Mouse (Mus musculus): ENCODE measurements around the gene Gm28635. TPM values are rescaled to one million over a fixed set of nuclear protein-coding genes. Genes with fewer than 3 reads are reported as not detected.
A peak's percentile ranks its signal among the peaks of the same experiment; 100 is the strongest.

Gm28635 gene
- total RNA-seq, 2 experiments from 2014 or later, result 3.3 to 9.9 TPM

- Histone ChIP-seq H3K27ac (no peak overlapping the region), H3K4me3 (no peak overlapping the region)
- TF ChIP-seq CTCF (conservative IDR thresholded peaks at IDR 0.05), result no peak
- no peak for DNase-seq (ENCODE audit: low spot score in 2 of 2)
Observed at GRCm38 (mm10) chr2:84626366-84626975, 51.4 kb downstream of the Gm28635 start.

DNA sequence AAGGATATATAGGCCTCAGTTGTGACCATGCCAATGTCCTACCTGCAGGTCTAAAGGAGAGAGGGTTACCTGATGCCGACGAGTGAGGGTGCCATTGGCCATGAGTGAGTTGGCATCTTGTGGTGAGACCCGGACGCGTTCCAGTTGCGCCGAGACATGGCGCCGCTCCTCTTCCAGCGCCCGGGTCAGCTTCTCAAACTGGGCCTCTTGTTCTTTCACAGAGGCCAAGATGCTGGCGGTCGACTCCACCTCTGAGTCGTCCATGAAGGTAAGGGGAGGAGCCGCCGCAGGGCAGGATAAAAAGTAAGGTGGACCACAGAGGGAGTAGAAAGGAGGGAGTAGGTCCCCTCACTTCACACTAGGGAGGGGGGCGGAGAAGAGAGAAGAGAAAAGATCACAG lies 53.6 kb downstream of the Gm28635 start:
- no peak for DNase-seq (ENCODE audit: low spot score in 2 of 2)
- Histone ChIP-seq H3K27ac (no peak overlapping the region), H3K4me3 (no peak overlapping the region)
- no peak for TF ChIP-seq CTCF (conservative IDR thresholded peaks at IDR 0.05)

DNA sequence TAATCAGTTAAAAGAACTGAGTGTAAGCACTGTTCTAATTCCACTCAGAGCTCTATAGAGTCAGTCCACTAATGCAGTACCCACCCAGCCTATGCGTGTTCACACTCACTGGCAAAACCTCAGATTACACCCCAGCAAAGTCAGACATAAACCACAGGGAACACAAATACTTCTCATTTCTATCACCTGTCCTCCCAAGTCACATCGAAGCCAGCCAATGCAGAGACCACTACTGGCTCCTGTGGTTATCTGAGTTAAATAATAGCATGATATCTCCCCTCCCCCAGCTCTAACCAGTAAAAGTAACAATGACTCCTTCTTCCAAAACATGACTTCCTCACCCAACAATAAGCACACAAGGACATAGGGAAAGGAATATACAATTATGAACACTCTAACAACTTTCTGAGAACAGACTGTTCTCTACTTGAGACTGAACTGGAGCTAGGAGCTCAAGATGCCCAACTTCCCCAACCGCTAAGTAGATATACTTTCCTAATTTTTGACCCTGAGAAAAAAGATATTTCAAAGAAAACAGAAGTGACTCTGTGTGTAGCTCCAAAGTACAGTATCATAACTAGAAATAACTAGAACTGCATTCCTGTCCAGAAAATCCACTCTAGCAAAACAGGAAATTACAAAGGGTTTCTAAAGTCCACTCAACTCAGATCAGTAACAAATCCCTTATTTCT lies 54.3 kb downstream of the Gm28635 start:
- peak overlapping the region; percentile 1; the same call in 1 of the 2 replicates for H3K27ac ChIP-seq
- H3K4me3 ChIP-seq, result no peak overlapping the region
- DNase-seq (ENCODE audit: low spot score in 2 of 2), result no peak
- TF ChIP-seq CTCF (conservative IDR thresholded peaks at IDR 0.05), result no peak

DNA sequence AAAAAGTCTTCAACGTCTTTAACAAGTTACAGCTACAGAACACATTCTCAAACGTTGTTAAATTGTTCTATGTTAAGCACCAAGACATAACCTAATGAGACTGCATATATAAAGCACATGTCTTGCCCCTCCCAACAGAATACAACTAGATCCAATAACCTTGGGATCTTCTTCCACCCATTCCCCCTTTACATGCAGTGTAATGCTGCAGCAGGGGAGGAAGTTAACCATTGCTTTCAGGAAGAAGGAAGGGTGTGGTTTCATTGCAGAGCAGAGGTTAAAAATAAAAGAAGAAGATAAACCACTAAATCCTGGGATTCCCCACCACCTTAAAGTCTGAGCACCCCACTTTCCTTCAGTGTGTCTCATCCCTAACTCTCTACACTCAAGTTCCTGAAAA lies 55.2 kb downstream of the Gm28635 start:
- TF ChIP-seq CTCF (conservative IDR thresholded peaks at IDR 0.05), result no peak
- no peak for DNase-seq (ENCODE audit: low spot score in 2 of 2)
- no peak overlapping the region for H3K4me3 ChIP-seq
- H3K27ac ChIP-seq, result peak overlapping the region; percentile 1; the same call in 1 of the 2 replicates

DNA sequence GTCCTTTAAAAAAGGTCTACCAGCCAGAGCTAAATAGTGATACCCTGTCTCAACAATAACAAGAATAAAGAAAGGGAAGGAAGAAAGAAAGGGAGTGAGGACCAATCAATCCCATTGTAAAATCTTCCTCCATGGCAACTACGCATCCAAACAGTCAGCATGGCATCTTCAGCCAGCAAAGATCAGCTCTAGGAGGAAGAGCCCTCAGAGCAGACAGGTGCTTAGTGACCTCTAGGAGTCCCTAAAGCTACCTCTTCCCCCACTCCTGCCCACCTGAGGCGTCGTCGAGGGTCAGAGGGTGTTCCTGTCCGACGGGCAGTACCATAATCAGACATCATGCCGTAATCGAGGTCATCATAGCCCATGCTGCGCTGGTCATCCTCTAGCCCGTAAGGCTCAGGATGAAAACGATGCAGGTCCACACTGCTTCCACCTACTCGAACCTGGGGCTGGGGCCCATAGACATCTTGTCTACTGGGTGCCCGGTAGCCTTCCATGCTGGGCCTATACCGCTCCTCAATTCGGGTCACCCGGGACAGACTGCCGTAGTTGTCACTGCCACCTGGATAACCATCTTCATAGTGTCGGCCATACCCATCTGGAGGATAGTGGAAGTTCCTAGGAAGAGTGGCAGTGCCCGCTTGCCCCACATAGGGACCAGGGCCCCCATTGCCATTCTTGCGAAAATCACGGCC lies 58.0 kb downstream of the Gm28635 start:
- no peak for TF ChIP-seq CTCF (conservative IDR thresholded peaks at IDR 0.05)
- H3K4me3 ChIP-seq, result no peak overlapping the region
- no peak for DNase-seq (ENCODE audit: low spot score in 2 of 2)
- no peak overlapping the region for H3K27ac ChIP-seq

GRCm38 (mm10) chr2:84618914-84619313 lies 58.9 kb downstream of the Gm28635 start:
- Histone ChIP-seq H3K27ac (peak overlapping the region; percentile 62), H3K4me3 (no peak overlapping the region)
- no peak for TF ChIP-seq CTCF (conservative IDR thresholded peaks at IDR 0.05)
- no peak for DNase-seq (ENCODE audit: low spot score in 2 of 2)

GRCm38 (mm10) chr2:84617637-84618515 lies 60.0 kb downstream of the Gm28635 start:
- TF ChIP-seq CTCF (conservative IDR thresholded peaks at IDR 0.05), result peak; percentile 92
- peak; percentile 48 to 61 for DNase-seq (ENCODE audit: low spot score in 2 of 2)
- H3K27ac ChIP-seq, result peak overlapping the region; percentile 62

DNA sequence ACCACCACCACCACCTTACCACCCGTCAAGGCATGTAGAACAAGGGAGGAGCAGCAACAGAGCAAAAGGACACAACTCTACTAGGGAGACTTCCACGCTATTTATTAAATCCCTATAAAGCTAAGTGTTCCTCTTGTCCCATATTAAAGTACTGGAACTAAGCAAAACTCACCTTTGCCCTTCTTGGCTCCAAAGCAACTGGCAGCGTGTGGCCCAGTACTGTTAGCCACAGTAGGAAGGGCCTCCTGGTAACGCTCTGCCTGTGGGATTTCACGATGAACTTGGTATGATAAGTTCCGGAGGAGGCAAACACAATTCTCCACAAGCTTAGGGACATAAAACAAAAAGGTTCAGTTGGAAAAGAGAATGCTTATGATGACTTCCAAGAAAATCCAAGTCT lies 65.1 kb downstream of the Gm28635 start:
- TF ChIP-seq CTCF (conservative IDR thresholded peaks at IDR 0.05), result no peak
- Histone ChIP-seq H3K4me3 (no peak overlapping the region), H3K27ac (no peak overlapping the region)
- no peak for DNase-seq (ENCODE audit: low spot score in 2 of 2)

More at GRCm38 (mm10) chr2:84617637-84618515, 60.0 kb downstream of the Gm28635 start:
- no peak overlapping the region for H3K4me3 ChIP-seq

DNA sequence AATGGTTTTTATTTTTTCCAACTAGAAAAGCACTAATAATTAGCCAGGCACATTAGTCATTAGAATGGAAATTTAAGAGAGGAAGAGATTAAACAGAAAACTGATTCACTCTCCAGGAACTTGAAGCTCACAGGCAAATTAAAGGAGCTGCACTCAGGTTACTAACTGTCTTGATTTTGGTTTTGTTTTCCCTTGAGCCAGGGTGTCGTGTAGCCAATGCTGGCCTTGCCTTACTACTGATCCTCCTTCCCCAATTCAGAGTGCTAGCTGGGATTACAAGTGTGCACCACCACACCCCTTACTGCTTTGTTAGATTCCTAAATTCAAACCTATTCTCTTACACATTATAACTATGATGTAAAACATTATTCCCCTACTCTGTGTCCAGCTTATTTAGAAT lies 70.0 kb downstream of the Gm28635 start:
- TF ChIP-seq CTCF (conservative IDR thresholded peaks at IDR 0.05), result no peak
- DNase-seq (ENCODE audit: low spot score in 2 of 2), result no peak
- Histone ChIP-seq H3K4me3 (no peak overlapping the region), H3K27ac (no peak overlapping the region)

DNA sequence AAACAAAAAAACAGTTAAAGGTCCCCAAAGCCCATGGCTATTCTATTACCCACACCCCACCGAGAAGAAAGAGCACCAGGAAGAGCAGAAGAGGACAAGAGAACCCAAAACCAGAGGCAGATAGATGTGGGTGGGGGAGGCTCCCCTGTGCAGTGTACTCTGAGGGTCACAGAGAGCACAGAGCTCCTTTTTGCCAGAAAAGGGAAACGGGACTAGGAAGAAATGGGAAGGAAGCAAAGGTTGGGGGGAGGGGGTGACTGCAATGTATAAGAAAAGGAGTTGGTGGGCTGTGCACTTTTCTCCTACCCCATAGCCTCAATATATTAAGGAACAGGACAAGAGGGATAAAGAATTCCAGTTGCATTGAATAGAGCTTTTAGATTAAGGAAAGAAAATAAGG lies 76.9 kb downstream of the Gm28635 start:
- Histone ChIP-seq H3K27ac (no peak overlapping the region), H3K4me3 (no peak overlapping the region)
- no peak for TF ChIP-seq CTCF (conservative IDR thresholded peaks at IDR 0.05)
- DNase-seq (ENCODE audit: low spot score in 2 of 2), result no peak

- Histone ChIP-seq H3K27ac (no peak overlapping the region), H3K4me3 (no peak overlapping the region)
- no peak for DNase-seq (ENCODE audit: low spot score in 2 of 2)
- TF ChIP-seq CTCF (conservative IDR thresholded peaks at IDR 0.05), result no peak
Observed at GRCm38 (mm10) chr2:84599270-84599888, 78.5 kb downstream of the Gm28635 start.

DNA sequence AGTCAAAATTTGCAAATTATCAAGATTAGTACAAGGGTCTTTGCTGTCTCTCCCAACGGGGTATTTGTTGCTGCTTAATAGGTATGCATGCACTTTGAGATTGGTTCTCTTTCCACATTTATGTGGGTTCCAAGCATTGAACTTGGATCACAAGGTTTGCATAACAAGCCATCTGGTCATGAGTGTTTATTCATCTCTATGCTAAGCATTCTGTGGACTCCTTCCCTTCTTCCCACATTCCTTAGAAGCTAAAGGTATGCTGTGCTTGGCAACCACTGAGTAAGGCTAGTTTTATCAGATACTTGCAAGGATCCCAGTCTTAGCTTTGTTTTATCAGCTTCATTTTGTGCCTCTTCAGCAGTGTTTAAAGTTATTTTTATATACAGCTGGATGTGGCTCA lies 80.7 kb downstream of the Gm28635 start:
- no peak for DNase-seq (ENCODE audit: low spot score in 2 of 2)

More for the DNA sequence above, 80.7 kb downstream of the Gm28635 start:
- Histone ChIP-seq H3K4me3 (no peak overlapping the region), H3K27ac (no peak overlapping the region)
- no peak for TF ChIP-seq CTCF (conservative IDR thresholded peaks at IDR 0.05)

Data from layer of hippocampus, adult 2 months (tissue).